Comparison of ENCODE assay signal across 18 mouse cellular contexts in genomic region chr14:102439738-102440137, GRCm38 (mm10).
"Had no signal": no experiment of that assay in that cellular context is flagged by ENCODE, and none has a peak within 500 bp of the region (broad histone marks: within the 10 kb centered on the region; RNA-seq: fewer than 3 reads in every experiment).

No protein-coding gene starts in this region.

- H3K9ac ChIP-seq: liver, postnatal 0 days; lung, embryonic 15.5 days; midbrain, embryonic 13.5 days; midbrain, embryonic 15.5 days; neural tube, embryonic 12.5 days; stomach, embryonic 15.5 days had no signal

- H3K4me3 ChIP-seq: lung, embryonic 15.5 days; megakaryocyte, embryonic 14.5 days; midbrain, embryonic 13.5 days; midbrain, embryonic 15.5 days; neural tube, embryonic 12.5 days; stomach, embryonic 15.5 days had no signal

- H3K27me3 ChIP-seq: lung, embryonic 15.5 days; megakaryocyte, embryonic 14.5 days; midbrain, embryonic 13.5 days; midbrain, embryonic 15.5 days; neural tube, embryonic 12.5 days; stomach, embryonic 15.5 days had no signal

- H3K27ac ChIP-seq: lung, embryonic 15.5 days; macrophage; midbrain, embryonic 13.5 days; midbrain, embryonic 15.5 days; neural tube, embryonic 12.5 days; stomach, embryonic 15.5 days; stomach, postnatal 0 days had no signal

- H3K36me3 ChIP-seq: lung, embryonic 15.5 days; midbrain, embryonic 13.5 days; midbrain, embryonic 15.5 days; neural tube, embryonic 12.5 days; stomach, embryonic 15.5 days had no signal

- ATAC-seq: liver, postnatal 0 days; lung, postnatal 0 days; midbrain, embryonic 13.5 days; midbrain, embryonic 15.5 days had no signal

- H3K4me2 ChIP-seq: lung, embryonic 15.5 days; midbrain, embryonic 11.5 days; midbrain, embryonic 13.5 days; midbrain, embryonic 15.5 days; neural tube, embryonic 12.5 days; stomach, embryonic 15.5 days had no signal

- DNase-seq: liver, postnatal 0 days; lung, adult 2 months; lung, postnatal 14 days; lung, postnatal 36 days; right cerebral cortex, postnatal 14 days; thymus, adult 2 months; thymus, postnatal 25 days; thymus, postnatal 4 days had no signal

- H3K4me1 ChIP-seq: lung, embryonic 15.5 days; megakaryocyte, embryonic 14.5 days; midbrain, embryonic 13.5 days; midbrain, embryonic 15.5 days; neural tube, embryonic 12.5 days; stomach, embryonic 15.5 days had no signal

- H3K9me3 ChIP-seq: lung, embryonic 15.5 days; megakaryocyte, embryonic 14.5 days; midbrain, embryonic 13.5 days; midbrain, embryonic 15.5 days; neural tube, embryonic 12.5 days; stomach, embryonic 15.5 days had no signal
